Mouse (Mus musculus) retina, adult 2 months (tissue): ENCODE results near the gene Anks3.
A peak's percentile ranks its signal among the peaks of the same experiment; 100 is the strongest.

Experiments used
- DNase-seq: peaks from one replicate; pipeline ENCODE4 v3.0.0-alpha.2; 2012; ENCODE audit warnings: low read depth, low spot score

Anks3 gene

GRCm38 (mm10) chr16:4968426-4968825 is 4.4 kb upstream of the Anks3 start:
- DNase-seq: no peak

- DNase-seq: no peak
Measured at GRCm38 (mm10) chr16:4965392-4966129, 1.6 kb upstream of the Anks3 start.

GRCm38 (mm10) chr16:4964731-4965391 is 856 bp upstream of the Anks3 start:
- no peak for DNase-seq

GRCm38 (mm10) chr16:4963346-4963745 is 659 bp downstream of the Anks3 start:
- DNase-seq: no peak

GRCm38 (mm10) chr16:4960260-4960659 is 3.7 kb downstream of the Anks3 start:
- DNase-seq: no peak

GRCm38 (mm10) chr16:4957446-4957845 is 6.6 kb downstream of the Anks3 start:
- no peak for DNase-seq

GRCm38 (mm10) chr16:4956609-4957008 is 7.4 kb downstream of the Anks3 start:
- DNase-seq: no peak

- no peak for DNase-seq
Measured at GRCm38 (mm10) chr16:4947378-4947777, 16.6 kb downstream of the Anks3 start.

- no peak for DNase-seq
Measured at GRCm38 (mm10) chr16:4946155-4946554, 17.9 kb downstream of the Anks3 start.

- DNase-seq: no peak
Measured at GRCm38 (mm10) chr16:4945415-4945814, 18.6 kb downstream of the Anks3 start.

- no peak for DNase-seq
Measured at GRCm38 (mm10) chr16:4943431-4943830, 20.6 kb downstream of the Anks3 start.

GRCm38 (mm10) chr16:4942868-4943267 is 21.1 kb downstream of the Anks3 start:
- no peak for DNase-seq

- no peak for DNase-seq
Measured at GRCm38 (mm10) chr16:4941016-4941415, 23.0 kb downstream of the Anks3 start.

- DNase-seq: no peak
Measured at GRCm38 (mm10) chr16:4940311-4940850, 23.6 kb downstream of the Anks3 start.

- DNase-seq: no peak
Measured at GRCm38 (mm10) chr16:4939412-4939811, 24.6 kb downstream of the Anks3 start.

- DNase-seq: peak; percentile 76
Measured at GRCm38 (mm10) chr16:4938989-4939388, 25.0 kb downstream of the Anks3 start.

- DNase-seq: no peak
Measured at GRCm38 (mm10) chr16:4938461-4938860, 25.5 kb downstream of the Anks3 start, which contains the start of gene Nudt16l1. Nudt16l1 (plus strand) TSS chr16:4938761.

- no peak for DNase-seq
Measured at GRCm38 (mm10) chr16:4937351-4938190, 26.4 kb downstream of the Anks3 start.

- DNase-seq: no peak
Measured at GRCm38 (mm10) chr16:4935931-4936703, 27.9 kb downstream of the Anks3 start.

GRCm38 (mm10) chr16:4935430-4935829 is 28.6 kb downstream of the Anks3 start:
- DNase-seq: no peak

GRCm38 (mm10) chr16:4932429-4932828 is 31.6 kb downstream of the Anks3 start:
- DNase-seq: no peak
